Mouse (Mus musculus): ENCODE data around the gene Rxfp3. TPM values are rescaled to one million over a fixed set of nuclear protein-coding genes. Genes with fewer than 3 reads are reported as not detected.
A peak's percentile ranks its signal among the peaks of the same experiment; 100 is the strongest.

The Rxfp3 gene
- 0.06 TPM in 2 replicates for polyA plus RNA-seq (2016; fragmentation: Nextera tagmentation; extraction: Ambion mirVana)

- H3K27ac ChIP-seq (ENCODE audit: poor library complexity, severe bottlenecking): no peak within 1 kb of the TSS
- peaks cover 55% of the 10 kb centered on the region for H3K27me3 ChIP-seq (replicated peaks)
- whole genome bisulfite sequencing: 7% methylated on average over 16 of the region's 16 CpGs
- no peaks in the 10 kb centered on the region for H3K36me3 ChIP-seq
- H3K9ac ChIP-seq: no peak within 1 kb of the TSS
- ATAC-seq (ENCODE audit: insufficient number of reproducible peaks, low FRiP score): no peak
- H3K9me3 ChIP-seq (replicated peaks): no peaks in the 10 kb centered on the region
- peak within 1 kb of the TSS; percentile 38 for H3K4me3 ChIP-seq
- H3K4me2 ChIP-seq: peak within 1 kb of the TSS; percentile 67
- H3K4me1 ChIP-seq (replicated peaks): peaks cover 20% of the 10 kb centered on the region
Measured at GRCm38 (mm10) chr15:11037711-11038110, at the start of gene Rxfp3. Gene Rxfp3, minus strand, starts transcription at chr15:11037991.

- H3K36me3 ChIP-seq: no peaks in the 10 kb centered on the region
- H3K9ac ChIP-seq: no peak overlapping the region
- H3K27me3 ChIP-seq (replicated peaks): no peaks in the 10 kb centered on the region
- H3K4me1 ChIP-seq (replicated peaks): peaks cover 6% of the 10 kb centered on the region; the same call in 1 of the 2 replicates
- no peak overlapping the region for H3K4me3 ChIP-seq
- no peak for ATAC-seq (ENCODE audit: insufficient number of reproducible peaks, low FRiP score)
- no peak overlapping the region for H3K27ac ChIP-seq (ENCODE audit: poor library complexity, severe bottlenecking)
- H3K9me3 ChIP-seq (replicated peaks): no peaks in the 10 kb centered on the region
- WGBS: 45% methylated on average over 1 of the region's 1 CpGs
- no peak overlapping the region for H3K4me2 ChIP-seq
Measured at GRCm38 (mm10) chr15:11084993-11085365, 47.2 kb upstream of the Rxfp3 start.

GRCm38 (mm10) chr15:11084241-11084992, 46.6 kb upstream of the Rxfp3 start:
- Histone ChIP-seq H3K4me1 (replicated peaks) (peaks cover 6% of the 10 kb centered on the region; the same call in 1 of the 2 replicates), H3K4me3 (no peak overlapping the region), H3K4me2 (no peak overlapping the region), H3K9ac (no peak overlapping the region), H3K36me3 (no peaks in the 10 kb centered on the region), H3K27me3 (replicated peaks) (no peaks in the 10 kb centered on the region), H3K9me3 (replicated peaks) (no peaks in the 10 kb centered on the region), H3K27ac (ENCODE audit: poor library complexity, severe bottlenecking) (no peak overlapping the region)
- 41% methylated on average over 9 of the region's 9 CpGs for WGBS
- no peak for ATAC-seq (ENCODE audit: insufficient number of reproducible peaks, low FRiP score)

- WGBS: 84% methylated on average over 3 of the region's 3 CpGs
- Histone ChIP-seq H3K27ac (ENCODE audit: poor library complexity, severe bottlenecking) (no peak overlapping the region), H3K27me3 (replicated peaks) (no peaks in the 10 kb centered on the region), H3K4me2 (no peak overlapping the region), H3K4me3 (no peak overlapping the region), H3K4me1 (replicated peaks) (peaks cover 6% of the 10 kb centered on the region; the same call in 1 of the 2 replicates), H3K9ac (no peak overlapping the region), H3K9me3 (replicated peaks) (no peaks in the 10 kb centered on the region), H3K36me3 (no peaks in the 10 kb centered on the region)
- ATAC-seq (ENCODE audit: insufficient number of reproducible peaks, low FRiP score): no peak
Measured at GRCm38 (mm10) chr15:11083678-11084077, 45.9 kb upstream of the Rxfp3 start.

- no peaks in the 10 kb centered on the region for H3K27me3 ChIP-seq (replicated peaks)
- H3K4me3 ChIP-seq: no peak overlapping the region
- WGBS: 77% methylated on average over 8 of the region's 8 CpGs
- H3K9ac ChIP-seq: no peak overlapping the region
- ATAC-seq (ENCODE audit: insufficient number of reproducible peaks, low FRiP score): no peak
- H3K36me3 ChIP-seq: no peaks in the 10 kb centered on the region
- no peaks in the 10 kb centered on the region for H3K9me3 ChIP-seq (replicated peaks)
- H3K27ac ChIP-seq (ENCODE audit: poor library complexity, severe bottlenecking): no peak overlapping the region
- H3K4me2 ChIP-seq: no peak overlapping the region
- H3K4me1 ChIP-seq (replicated peaks): peaks cover 6% of the 10 kb centered on the region; the same call in 1 of the 2 replicates
Measured at GRCm38 (mm10) chr15:11082961-11083569, 45.3 kb upstream of the Rxfp3 start.

GRCm38 (mm10) chr15:11075726-11076361, 38.1 kb upstream of the Rxfp3 start:
- no peaks in the 10 kb centered on the region for H3K9me3 ChIP-seq (replicated peaks)
- H3K4me1 ChIP-seq (replicated peaks): 0 out of 2 replicates have a peak, but pooled peaks cover 3% of the 10 kb centered on the region
- no peak overlapping the region for H3K4me2 ChIP-seq
- no peak overlapping the region for H3K9ac ChIP-seq
- H3K4me3 ChIP-seq: no peak overlapping the region
- 82% methylated on average over 3 of the region's 3 CpGs for WGBS
- no peak for ATAC-seq (ENCODE audit: insufficient number of reproducible peaks, low FRiP score)
- no peaks in the 10 kb centered on the region for H3K27me3 ChIP-seq (replicated peaks)
- no peaks in the 10 kb centered on the region for H3K36me3 ChIP-seq
- H3K27ac ChIP-seq (ENCODE audit: poor library complexity, severe bottlenecking): no peak overlapping the region

GRCm38 (mm10) chr15:11067891-11068290, 30.1 kb upstream of the Rxfp3 start:
- no peaks in the 10 kb centered on the region for H3K36me3 ChIP-seq
- peaks cover 19% of the 10 kb centered on the region for H3K4me1 ChIP-seq (replicated peaks)

GRCm38 (mm10) chr15:11066299-11066698, 28.5 kb upstream of the Rxfp3 start:
- H3K4me2 ChIP-seq: peak overlapping the region; percentile 88
- H3K4me3 ChIP-seq: peak overlapping the region; percentile 45
- H3K36me3 ChIP-seq: no peaks in the 10 kb centered on the region
- H3K4me1 ChIP-seq (replicated peaks): peaks cover 19% of the 10 kb centered on the region
- no peak for ATAC-seq (ENCODE audit: insufficient number of reproducible peaks, low FRiP score)
- 14% methylated on average over 5 of the region's 5 CpGs for WGBS
- H3K9ac ChIP-seq: 0 out of 2 replicates have a peak overlapping the region, but pooled peaks have one; percentile 45
- no peaks in the 10 kb centered on the region for H3K27me3 ChIP-seq (replicated peaks)
- no peaks in the 10 kb centered on the region for H3K9me3 ChIP-seq (replicated peaks)
- no peak overlapping the region for H3K27ac ChIP-seq (ENCODE audit: poor library complexity, severe bottlenecking)

More at GRCm38 (mm10) chr15:11067891-11068290, 30.1 kb upstream of the Rxfp3 start:
- H3K27me3 ChIP-seq (replicated peaks): no peaks in the 10 kb centered on the region
- no peak overlapping the region for H3K9ac ChIP-seq
- no peak overlapping the region for H3K27ac ChIP-seq (ENCODE audit: poor library complexity, severe bottlenecking)
- H3K9me3 ChIP-seq (replicated peaks): no peaks in the 10 kb centered on the region
- ATAC-seq (ENCODE audit: insufficient number of reproducible peaks, low FRiP score): no peak
- WGBS: 82% methylated on average over 7 of the region's 7 CpGs
- H3K4me3 ChIP-seq: no peak overlapping the region
- H3K4me2 ChIP-seq: no peak overlapping the region

- ATAC-seq (ENCODE audit: insufficient number of reproducible peaks, low FRiP score): no peak
- no peaks in the 10 kb centered on the region for H3K36me3 ChIP-seq
- H3K27me3 ChIP-seq (replicated peaks): no peaks in the 10 kb centered on the region
- H3K4me2 ChIP-seq: peak overlapping the region; percentile 88
- peaks cover 19% of the 10 kb centered on the region for H3K4me1 ChIP-seq (replicated peaks)
- peak overlapping the region; percentile 44; the same call in 1 of the 2 replicates for H3K27ac ChIP-seq (ENCODE audit: poor library complexity, severe bottlenecking)
- H3K4me3 ChIP-seq: peak overlapping the region; percentile 45
- no peaks in the 10 kb centered on the region for H3K9me3 ChIP-seq (replicated peaks)
- H3K9ac ChIP-seq: peak overlapping the region; percentile 67; the same call in 1 of the 2 replicates
- WGBS: 10% methylated on average over 9 of the region's 9 CpGs
Measured at GRCm38 (mm10) chr15:11065528-11066171, 27.9 kb upstream of the Rxfp3 start.

- Histone ChIP-seq H3K36me3 (no peaks in the 10 kb centered on the region), H3K9me3 (replicated peaks) (no peaks in the 10 kb centered on the region), H3K27me3 (replicated peaks) (no peaks in the 10 kb centered on the region), H3K27ac (ENCODE audit: poor library complexity, severe bottlenecking) (peak within 1 kb of the TSS; percentile 44), H3K4me3 (peak within 1 kb of the TSS; percentile 45), H3K9ac (peak within 1 kb of the TSS; percentile 67), H3K4me2 (peak within 1 kb of the TSS; percentile 88), H3K4me1 (replicated peaks) (peaks cover 19% of the 10 kb centered on the region)
- under 1% methylated on average over 25 of the region's 25 CpGs for WGBS
- ATAC-seq (ENCODE audit: insufficient number of reproducible peaks, low FRiP score): peak; percentile 84
Measured at GRCm38 (mm10) chr15:11064558-11065411, 27.0 kb upstream of the Rxfp3 start, which contains the start of gene Adamts12. Gene Adamts12, plus strand, starts transcription at chr15:11064790.

All from heart, embryonic 12.5 days (tissue).